Mouse (Mus musculus): ENCODE measurements at regions not wholly inside any gene's neighbourhood (a gene's known extent, or its start where the extent isn't known, plus 50 kb on each side); places are given as distances from the start of the nearest gene placed in this dataset.
"Not testable (repeated sequence)": the region's sequence is repeated elsewhere in the genome, so short reads cannot be mapped to it uniquely, and the experiment has no call there.

DNA sequence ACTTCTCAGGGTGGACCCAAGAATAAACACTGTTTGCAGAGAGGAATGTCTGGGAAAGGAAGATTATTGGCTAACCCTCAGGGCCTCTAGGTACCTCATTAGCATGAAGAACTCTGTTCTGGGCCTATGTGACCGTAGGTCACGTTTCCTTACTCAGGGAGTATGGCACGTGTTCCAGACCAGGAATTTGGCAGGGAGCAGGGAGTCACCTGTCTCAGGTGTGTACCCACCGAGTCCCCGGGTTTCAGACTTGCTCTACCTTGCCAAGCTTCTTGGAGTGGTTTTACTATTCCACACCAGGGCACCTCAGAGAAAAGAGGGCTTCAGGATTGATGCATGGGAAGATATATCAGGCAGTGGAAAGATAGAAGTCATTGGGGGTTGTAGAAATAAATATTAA lies 169.6 kb upstream of the Peli2 start:
- Histone ChIP-seq H3K9me3 (ENCODE audit: control insufficient read depth, low read length) (no peaks in the 10 kb centered on the region), H3K27ac (replicated peaks; ENCODE audit: low read depth, low read length) (no peak overlapping the region), H3K4me3 (ENCODE audit: low read depth, low read length) (no peak overlapping the region), H3K36me3 (ENCODE audit: control insufficient read depth, insufficient read depth, low read length) (no peaks in the 10 kb centered on the region), H3K4me2 (ENCODE audit: low read depth, low read length) (no peak overlapping the region), H3K4me1 (ENCODE audit: control insufficient read depth, insufficient read depth, low read length) (no peaks in the 10 kb centered on the region), H3K27me3 (replicated peaks; ENCODE audit: control insufficient read depth, insufficient read depth, low read length) (no peaks in the 10 kb centered on the region), H3K9ac (ENCODE audit: low read depth, low read length) (no peak overlapping the region)
- ATAC-seq (ENCODE audit: low read depth) (no peak), DNase-seq (ENCODE audit: low spot score) (no peak)
- 83% methylated on average over 5 of the region's 5 CpGs for WGBS

DNA sequence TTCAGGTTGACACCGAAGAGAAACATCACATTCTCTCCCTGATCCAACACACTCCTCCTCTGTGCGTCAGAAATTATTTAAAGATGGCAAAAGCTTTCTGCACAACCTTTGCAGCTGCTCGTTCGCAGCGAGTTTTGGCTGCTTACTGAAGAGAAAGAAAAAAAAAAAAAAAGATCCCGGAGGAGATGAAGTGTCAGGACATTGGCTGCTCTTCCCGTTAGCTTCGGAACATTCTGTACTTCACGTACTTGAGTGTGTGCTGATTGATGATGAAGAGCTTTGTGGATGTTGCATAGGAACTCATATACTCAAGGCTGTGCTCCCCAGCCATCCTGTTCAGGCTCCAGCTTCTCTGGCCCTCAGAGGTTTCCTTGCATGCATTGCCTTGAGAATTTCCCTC lies 162.5 kb upstream of the Peli2 start:
- no peaks in the 10 kb centered on the region for H3K36me3 ChIP-seq (ENCODE audit: control insufficient read depth, insufficient read depth, low read length)
- no peaks in the 10 kb centered on the region for H3K9me3 ChIP-seq (ENCODE audit: control insufficient read depth, low read length)
- H3K27ac ChIP-seq (replicated peaks; ENCODE audit: low read depth, low read length), result no peak overlapping the region
- 77% methylated on average over 9 of the region's 9 CpGs for WGBS
- H3K4me2 ChIP-seq (ENCODE audit: low read depth, low read length), result no peak overlapping the region
- no peaks in the 10 kb centered on the region for H3K4me1 ChIP-seq (ENCODE audit: control insufficient read depth, insufficient read depth, low read length)
- H3K4me3 ChIP-seq (ENCODE audit: low read depth, low read length), result no peak overlapping the region
- DNase-seq (ENCODE audit: low spot score) (peak; percentile 20), ATAC-seq (ENCODE audit: low read depth) (no peak)
- no peaks in the 10 kb centered on the region for H3K27me3 ChIP-seq (replicated peaks; ENCODE audit: control insufficient read depth, insufficient read depth, low read length)
- no peak overlapping the region for H3K9ac ChIP-seq (ENCODE audit: low read depth, low read length)

DNA sequence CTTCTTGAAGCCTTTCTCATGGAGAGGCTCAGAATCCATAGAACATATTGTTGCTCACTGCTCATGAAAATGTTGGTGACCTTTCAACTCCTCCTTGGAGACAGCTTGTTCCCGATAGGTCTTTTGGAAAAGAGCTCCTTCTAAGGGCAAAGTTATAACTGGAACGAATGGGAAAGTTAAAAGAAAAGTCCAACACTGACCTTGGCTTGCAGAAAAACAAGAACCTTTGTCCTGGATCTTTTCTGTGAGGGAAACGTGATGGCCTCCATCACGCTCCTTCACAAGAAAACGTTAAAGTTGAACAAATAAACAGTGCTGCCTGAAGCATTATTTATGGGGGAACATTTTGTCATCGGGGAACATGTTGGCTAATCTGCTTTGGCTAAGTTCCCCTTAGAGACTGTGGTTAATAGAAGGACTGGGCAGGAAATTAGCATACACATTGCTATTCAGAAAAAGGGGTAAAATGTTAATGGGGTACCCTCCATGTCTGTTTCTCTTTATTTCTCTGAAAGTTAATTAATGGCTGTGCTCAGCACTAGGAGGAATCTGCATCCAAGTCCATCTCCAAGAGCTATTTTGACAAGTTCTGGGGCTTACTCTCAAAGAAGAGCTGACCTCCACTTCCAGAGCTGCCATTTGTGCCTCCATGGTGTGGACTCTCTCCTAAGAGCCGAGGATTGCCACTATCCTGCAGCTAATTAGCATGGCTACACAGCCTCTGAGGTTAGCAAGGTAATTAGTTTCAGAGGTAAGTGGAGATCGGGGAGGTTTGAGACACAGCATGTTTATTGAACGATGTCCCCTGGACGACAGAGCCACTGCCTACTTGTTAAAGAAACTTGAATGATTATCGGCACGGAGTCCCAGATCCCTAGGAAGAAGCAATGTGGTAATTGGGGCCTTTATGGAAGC lies 161.0 kb upstream of the Peli2 start:
- Histone ChIP-seq H3K9me3 (ENCODE audit: control insufficient read depth, low read length) (no peaks in the 10 kb centered on the region), H3K4me3 (ENCODE audit: low read depth, low read length) (no peak overlapping the region), H3K4me2 (ENCODE audit: low read depth, low read length) (no peak overlapping the region), H3K27me3 (replicated peaks; ENCODE audit: control insufficient read depth, insufficient read depth, low read length) (no peaks in the 10 kb centered on the region), H3K4me1 (ENCODE audit: control insufficient read depth, insufficient read depth, low read length) (no peaks in the 10 kb centered on the region), H3K36me3 (ENCODE audit: control insufficient read depth, insufficient read depth, low read length) (no peaks in the 10 kb centered on the region), H3K9ac (ENCODE audit: low read depth, low read length) (no peak overlapping the region), H3K27ac (replicated peaks; ENCODE audit: low read depth, low read length) (no peak overlapping the region)
- ATAC-seq (ENCODE audit: low read depth) (no peak), DNase-seq (ENCODE audit: low spot score) (no peak)
- WGBS, result 59% methylated on average over 12 of the region's 12 CpGs

DNA sequence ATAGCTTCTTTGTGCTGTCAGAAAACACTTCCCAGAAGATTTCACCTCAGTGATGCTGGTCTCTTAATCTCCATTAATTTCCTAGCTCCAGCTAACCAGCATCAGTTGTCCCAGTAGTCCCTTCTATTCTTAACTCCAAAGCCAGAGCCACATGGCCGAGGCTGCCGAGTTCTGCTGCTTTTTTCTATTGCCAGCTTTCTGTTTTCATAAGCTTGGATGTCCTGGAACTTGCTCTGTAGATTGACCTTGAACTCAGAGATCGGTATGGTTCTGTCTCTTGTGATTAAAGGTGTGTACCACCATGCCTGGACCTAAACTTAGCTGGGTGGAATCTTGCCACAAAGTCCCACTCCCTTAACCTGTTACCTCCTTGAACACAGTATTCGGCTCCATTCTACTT lies 155.8 kb upstream of the Peli2 start:
- not testable (repeated sequence) for H3K9ac ChIP-seq (ENCODE audit: low read depth, low read length); ATAC-seq (ENCODE audit: low read depth); H3K27ac ChIP-seq (replicated peaks; ENCODE audit: low read depth, low read length); H3K4me1 ChIP-seq (ENCODE audit: control insufficient read depth, insufficient read depth, low read length); H3K27me3 ChIP-seq (replicated peaks; ENCODE audit: control insufficient read depth, insufficient read depth, low read length); H3K9me3 ChIP-seq (ENCODE audit: control insufficient read depth, low read length); DNase-seq (ENCODE audit: low spot score); H3K4me3 ChIP-seq (ENCODE audit: low read depth, low read length); H3K36me3 ChIP-seq (ENCODE audit: control insufficient read depth, insufficient read depth, low read length); H3K4me2 ChIP-seq (ENCODE audit: low read depth, low read length)
- WGBS, result 77% methylated on average over 4 of the region's 4 CpGs

DNA sequence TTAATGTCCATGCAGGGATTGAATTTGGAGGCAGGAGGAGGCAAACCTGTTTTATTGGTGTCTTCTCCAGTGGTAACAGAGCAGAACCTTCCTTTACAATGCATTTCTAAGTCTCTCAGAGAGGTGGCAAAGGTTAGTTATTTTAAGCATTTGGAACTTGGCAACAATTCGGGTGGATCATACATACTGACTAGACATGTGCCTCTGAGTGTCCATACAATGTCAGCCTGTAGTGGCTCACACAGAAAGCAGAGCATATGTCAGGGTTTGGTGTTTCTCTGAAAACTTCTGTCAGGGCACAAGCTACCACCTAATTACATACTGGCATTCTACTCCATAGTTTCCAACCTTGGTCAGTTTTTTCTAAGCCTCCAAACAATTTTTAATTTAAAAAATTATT lies 150.8 kb upstream of the Peli2 start:
- no peak for ATAC-seq (ENCODE audit: low read depth)
- no peak overlapping the region for H3K4me3 ChIP-seq (ENCODE audit: low read depth, low read length)
- H3K9ac ChIP-seq (ENCODE audit: low read depth, low read length), result no peak overlapping the region

DNA sequence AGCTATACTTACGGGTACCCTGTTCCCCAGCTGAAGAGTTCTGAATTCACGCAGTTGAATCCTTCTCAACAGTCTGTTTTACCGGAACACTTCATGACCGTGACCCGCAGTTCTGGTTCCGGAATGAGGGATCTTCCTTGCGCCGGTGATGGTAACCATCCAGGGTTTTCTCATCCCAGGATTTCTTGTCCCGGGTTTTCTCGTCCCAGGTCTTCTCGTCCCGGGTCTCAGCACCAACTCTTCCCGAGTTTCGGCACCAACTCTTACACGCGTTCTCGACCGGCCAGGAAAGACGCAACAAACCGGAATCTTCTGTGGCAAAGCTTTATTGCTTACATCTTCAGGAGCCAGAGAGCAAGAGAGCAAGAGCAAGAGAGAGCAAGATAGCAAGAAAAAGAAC lies 147.5 kb upstream of the Peli2 start:
- not testable (repeated sequence) for H3K27me3 ChIP-seq (replicated peaks; ENCODE audit: control insufficient read depth, insufficient read depth, low read length); H3K9ac ChIP-seq (ENCODE audit: low read depth, low read length); ATAC-seq (ENCODE audit: low read depth); H3K36me3 ChIP-seq (ENCODE audit: control insufficient read depth, insufficient read depth, low read length); H3K4me3 ChIP-seq (ENCODE audit: low read depth, low read length); H3K27ac ChIP-seq (replicated peaks; ENCODE audit: low read depth, low read length); H3K4me2 ChIP-seq (ENCODE audit: low read depth, low read length); H3K9me3 ChIP-seq (ENCODE audit: control insufficient read depth, low read length); DNase-seq (ENCODE audit: low spot score); H3K4me1 ChIP-seq (ENCODE audit: control insufficient read depth, insufficient read depth, low read length)
- WGBS, result 98% methylated on average over 20 of the region's 20 CpGs

More for the DNA sequence above, 150.8 kb upstream of the Peli2 start:
- WGBS, result 62% methylated on average over 1 of the region's 1 CpGs
- Histone ChIP-seq H3K27ac (replicated peaks; ENCODE audit: low read depth, low read length) (no peak overlapping the region), H3K4me2 (ENCODE audit: low read depth, low read length) (no peak overlapping the region), H3K27me3 (replicated peaks; ENCODE audit: control insufficient read depth, insufficient read depth, low read length) (no peaks in the 10 kb centered on the region), H3K36me3 (ENCODE audit: control insufficient read depth, insufficient read depth, low read length) (no peaks in the 10 kb centered on the region), H3K9me3 (ENCODE audit: control insufficient read depth, low read length) (no peaks in the 10 kb centered on the region), H3K4me1 (ENCODE audit: control insufficient read depth, insufficient read depth, low read length) (no peaks in the 10 kb centered on the region)
- no peak for DNase-seq (ENCODE audit: low spot score)

DNA sequence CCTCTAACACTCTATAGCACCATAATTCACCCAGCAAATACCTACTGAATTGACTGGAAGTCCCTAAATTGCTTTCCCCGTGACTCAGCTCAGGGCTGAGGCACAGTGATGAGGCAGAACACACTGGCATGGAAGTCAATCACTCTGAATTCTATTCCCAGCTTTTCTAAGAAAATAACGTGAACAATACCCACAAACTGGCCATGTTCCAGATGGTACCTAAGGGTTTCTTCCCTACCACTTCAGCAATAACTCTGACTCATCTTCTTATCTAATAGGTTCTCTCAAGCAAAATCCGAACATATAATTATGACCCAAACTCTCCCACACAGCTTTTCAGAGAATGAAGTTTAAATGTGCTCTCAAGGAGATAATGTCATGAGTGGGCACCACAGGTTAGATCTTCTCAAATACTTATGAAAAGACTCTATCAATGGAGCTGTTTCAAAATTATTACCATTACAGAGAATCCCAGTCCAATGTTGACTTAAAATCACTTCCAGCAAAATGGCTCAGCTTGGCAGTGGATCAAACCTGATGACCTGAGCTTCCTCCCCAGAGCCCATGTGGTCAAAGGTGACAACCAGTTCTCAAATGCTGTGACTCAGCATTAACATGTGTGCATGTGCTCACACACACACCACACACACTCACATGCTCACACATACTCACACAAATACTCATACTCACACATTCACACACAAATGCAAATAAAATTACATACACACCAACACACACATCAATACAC lies 137.5 kb upstream of the Peli2 start:
- ATAC-seq (ENCODE audit: low read depth), result no peak
- 56% methylated on average over 3 of the region's 3 CpGs for WGBS
- no peak overlapping the region for H3K4me2 ChIP-seq (ENCODE audit: low read depth, low read length)
- no peaks in the 10 kb centered on the region for H3K36me3 ChIP-seq (ENCODE audit: control insufficient read depth, insufficient read depth, low read length)
- no peaks in the 10 kb centered on the region for H3K9me3 ChIP-seq (ENCODE audit: control insufficient read depth, low read length)
- no peaks in the 10 kb centered on the region for H3K27me3 ChIP-seq (replicated peaks; ENCODE audit: control insufficient read depth, insufficient read depth, low read length)
- no peak for DNase-seq (ENCODE audit: low spot score)
- no peak overlapping the region for H3K27ac ChIP-seq (replicated peaks; ENCODE audit: low read depth, low read length)
- H3K4me3 ChIP-seq (ENCODE audit: low read depth, low read length), result no peak overlapping the region
- peaks cover 14% of the 10 kb centered on the region for H3K4me1 ChIP-seq (ENCODE audit: control insufficient read depth, insufficient read depth, low read length)
- no peak overlapping the region for H3K9ac ChIP-seq (ENCODE audit: low read depth, low read length)

DNA sequence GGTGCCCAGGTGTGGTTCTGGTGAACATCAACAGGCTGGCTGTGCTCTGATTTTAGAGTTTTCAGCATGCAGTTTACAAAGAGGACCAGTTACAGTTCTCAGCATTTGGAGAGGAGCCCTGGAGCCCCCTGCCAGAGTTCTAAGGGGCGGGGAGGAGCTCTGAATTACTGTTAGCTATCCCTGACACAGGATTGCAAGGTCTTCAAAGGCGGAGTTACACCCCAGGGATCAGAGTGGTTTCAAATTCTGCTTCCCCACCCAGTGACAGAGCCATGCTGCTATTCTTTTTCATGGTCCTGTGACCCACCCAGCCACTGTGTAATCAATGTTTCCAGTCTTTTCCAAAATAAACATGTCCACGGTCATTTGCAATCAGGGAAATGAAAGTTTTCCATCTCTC lies 134.1 kb upstream of the Peli2 start:
- Histone ChIP-seq H3K27me3 (replicated peaks; ENCODE audit: control insufficient read depth, insufficient read depth, low read length) (no peaks in the 10 kb centered on the region), H3K9me3 (ENCODE audit: control insufficient read depth, low read length) (no peaks in the 10 kb centered on the region), H3K27ac (replicated peaks; ENCODE audit: low read depth, low read length) (no peak overlapping the region), H3K9ac (ENCODE audit: low read depth, low read length) (no peak overlapping the region), H3K36me3 (ENCODE audit: control insufficient read depth, insufficient read depth, low read length) (no peaks in the 10 kb centered on the region), H3K4me1 (ENCODE audit: control insufficient read depth, insufficient read depth, low read length) (peaks cover 14% of the 10 kb centered on the region), H3K4me2 (ENCODE audit: low read depth, low read length) (peak overlapping the region; percentile 20), H3K4me3 (ENCODE audit: low read depth, low read length) (no peak overlapping the region)
- WGBS, result 5% methylated on average over 3 of the region's 3 CpGs
- ATAC-seq (ENCODE audit: low read depth) (peak; percentile 83), DNase-seq (ENCODE audit: low spot score) (peak; percentile 91)

Data from embryonic facial prominence, embryonic 14.5 days (tissue).